Mouse (Mus musculus): ENCODE measurements around the gene Sez6l. TPM values are rescaled to one million over a fixed set of nuclear protein-coding genes. Genes with fewer than 3 reads are reported as not detected.

The Sez6l gene
- polyA plus RNA-seq, 1 experiment from 2014 or later, result 0.63 TPM

- no peak overlapping the region for H3K4me3 ChIP-seq
- peaks cover 4% of the 10 kb centered on the region; the same call in 1 of the 2 replicates for H3K4me1 ChIP-seq
- H3K36me3 ChIP-seq, result no peaks in the 10 kb centered on the region
- WGBS, result 60% methylated on average over 11 of the region's 11 CpGs
- H3K27me3 ChIP-seq (ENCODE audit: insufficient read depth, poor library complexity, severe bottlenecking), result peaks cover 62% of the 10 kb centered on the region
- H3K9me3 ChIP-seq, result no peaks in the 10 kb centered on the region
- no peak overlapping the region for H3K27ac ChIP-seq
- DNase-seq (ENCODE audit: low spot score), result no peak
Measured at GRCm38 (mm10) chr5:112600309-112600939, 23.4 kb upstream of the Sez6l start.

- DNase-seq (ENCODE audit: low spot score), result no peak
- 85% methylated on average over 6 of the region's 6 CpGs for WGBS
Measured at GRCm38 (mm10) chr5:112599538-112600308, 22.7 kb upstream of the Sez6l start.

GRCm38 (mm10) chr5:112597876-112598275, 20.9 kb upstream of the Sez6l start:
- Histone ChIP-seq H3K27me3 (ENCODE audit: insufficient read depth, poor library complexity, severe bottlenecking) (peaks cover 57% of the 10 kb centered on the region), H3K9me3 (no peaks in the 10 kb centered on the region), H3K36me3 (no peaks in the 10 kb centered on the region), H3K27ac (no peak overlapping the region), H3K4me1 (no peaks in the 10 kb centered on the region), H3K4me3 (no peak overlapping the region)
- no peak for DNase-seq (ENCODE audit: low spot score)
- WGBS, result 81% methylated on average over 6 of the region's 6 CpGs

More at GRCm38 (mm10) chr5:112599538-112600308, 22.7 kb upstream of the Sez6l start:
- Histone ChIP-seq H3K4me1 (peaks cover 4% of the 10 kb centered on the region; the same call in 1 of the 2 replicates), H3K36me3 (no peaks in the 10 kb centered on the region), H3K27me3 (ENCODE audit: insufficient read depth, poor library complexity, severe bottlenecking) (peaks cover 62% of the 10 kb centered on the region), H3K27ac (no peak overlapping the region), H3K4me3 (no peak overlapping the region), H3K9me3 (no peaks in the 10 kb centered on the region)

- Histone ChIP-seq H3K4me1 (no peaks in the 10 kb centered on the region), H3K4me3 (no peak overlapping the region), H3K36me3 (no peaks in the 10 kb centered on the region), H3K9me3 (no peaks in the 10 kb centered on the region), H3K27me3 (ENCODE audit: insufficient read depth, poor library complexity, severe bottlenecking) (peaks cover 57% of the 10 kb centered on the region), H3K27ac (no peak overlapping the region)
- WGBS, result 84% methylated on average over 2 of the region's 2 CpGs
- no peak for DNase-seq (ENCODE audit: low spot score)
Measured at GRCm38 (mm10) chr5:112597307-112597706, 20.3 kb upstream of the Sez6l start.

GRCm38 (mm10) chr5:112596729-112597128, 19.7 kb upstream of the Sez6l start:
- Histone ChIP-seq H3K4me1 (no peaks in the 10 kb centered on the region), H3K27me3 (ENCODE audit: insufficient read depth, poor library complexity, severe bottlenecking) (peaks cover 57% of the 10 kb centered on the region), H3K27ac (no peak overlapping the region), H3K9me3 (no peaks in the 10 kb centered on the region), H3K36me3 (no peaks in the 10 kb centered on the region), H3K4me3 (no peak overlapping the region)
- no peak for DNase-seq (ENCODE audit: low spot score)
- WGBS, result 76% methylated on average over 9 of the region's 9 CpGs

- no peaks in the 10 kb centered on the region for H3K4me1 ChIP-seq
- 76% methylated on average over 7 of the region's 7 CpGs for WGBS
- no peak for DNase-seq (ENCODE audit: low spot score)
- H3K27ac ChIP-seq, result no peak overlapping the region
- H3K9me3 ChIP-seq, result no peaks in the 10 kb centered on the region
- H3K36me3 ChIP-seq, result no peaks in the 10 kb centered on the region
- H3K27me3 ChIP-seq (ENCODE audit: insufficient read depth, poor library complexity, severe bottlenecking), result peaks cover 53% of the 10 kb centered on the region
- H3K4me3 ChIP-seq, result no peak overlapping the region
Measured at GRCm38 (mm10) chr5:112595701-112596632, 19.0 kb upstream of the Sez6l start.

GRCm38 (mm10) chr5:112591706-112592105, 14.7 kb upstream of the Sez6l start:
- H3K4me3 ChIP-seq, result no peak overlapping the region
- H3K9me3 ChIP-seq, result no peaks in the 10 kb centered on the region
- no peak for DNase-seq (ENCODE audit: low spot score)
- no peaks in the 10 kb centered on the region for H3K36me3 ChIP-seq
- no peak overlapping the region for H3K27ac ChIP-seq
- peaks cover 58% of the 10 kb centered on the region for H3K27me3 ChIP-seq (ENCODE audit: insufficient read depth, poor library complexity, severe bottlenecking)
- WGBS, result 63% methylated on average over 1 of the region's 1 CpGs
- 0 out of 2 replicates have a peak, but pooled peaks cover 9% of the 10 kb centered on the region for H3K4me1 ChIP-seq

- H3K27ac ChIP-seq, result no peak overlapping the region
Measured at GRCm38 (mm10) chr5:112586071-112586470, 9.1 kb upstream of the Sez6l start.

GRCm38 (mm10) chr5:112584155-112584769, 7.3 kb upstream of the Sez6l start:
- WGBS, result 80% methylated on average over 4 of the region's 4 CpGs

More at GRCm38 (mm10) chr5:112586071-112586470, 9.1 kb upstream of the Sez6l start:
- Histone ChIP-seq H3K9me3 (no peaks in the 10 kb centered on the region), H3K36me3 (no peaks in the 10 kb centered on the region), H3K4me1 (peaks cover 22% of the 10 kb centered on the region), H3K4me3 (no peak overlapping the region), H3K27me3 (ENCODE audit: insufficient read depth, poor library complexity, severe bottlenecking) (peaks cover 60% of the 10 kb centered on the region)
- WGBS, result 41% methylated on average over 6 of the region's 6 CpGs
- no peak for DNase-seq (ENCODE audit: low spot score)

GRCm38 (mm10) chr5:112583304-112583703, 6.3 kb upstream of the Sez6l start:
- Histone ChIP-seq H3K4me1 (peaks cover 18% of the 10 kb centered on the region), H3K27me3 (ENCODE audit: insufficient read depth, poor library complexity, severe bottlenecking) (peaks cover 65% of the 10 kb centered on the region), H3K36me3 (no peaks in the 10 kb centered on the region), H3K9me3 (no peaks in the 10 kb centered on the region), H3K4me3 (no peak overlapping the region), H3K27ac (peak overlapping the region; percentile 80)
- 37% methylated on average over 9 of the region's 9 CpGs for WGBS
- DNase-seq (ENCODE audit: low spot score), result peak; percentile 78

More at GRCm38 (mm10) chr5:112584155-112584769, 7.3 kb upstream of the Sez6l start:
- Histone ChIP-seq H3K4me3 (no peak overlapping the region), H3K27me3 (ENCODE audit: insufficient read depth, poor library complexity, severe bottlenecking) (peaks cover 64% of the 10 kb centered on the region), H3K27ac (peak overlapping the region; percentile 80; the same call in 1 of the 2 replicates), H3K36me3 (no peaks in the 10 kb centered on the region), H3K9me3 (no peaks in the 10 kb centered on the region), H3K4me1 (peaks cover 18% of the 10 kb centered on the region)
- DNase-seq (ENCODE audit: low spot score), result no peak

- DNase-seq (ENCODE audit: low spot score), result no peak
- no peak overlapping the region for H3K27ac ChIP-seq
- H3K4me1 ChIP-seq, result peaks cover 26% of the 10 kb centered on the region
- no peaks in the 10 kb centered on the region for H3K36me3 ChIP-seq
- 0 out of 2 replicates have a peak overlapping the region, but pooled peaks have one; percentile 53 for H3K4me3 ChIP-seq
- WGBS, result 6% methylated on average over 10 of the region's 10 CpGs
- no peaks in the 10 kb centered on the region for H3K9me3 ChIP-seq
- H3K27me3 ChIP-seq (ENCODE audit: insufficient read depth, poor library complexity, severe bottlenecking), result peaks cover 99% of the 10 kb centered on the region
Measured at GRCm38 (mm10) chr5:112577750-112578149, 765 bp upstream of the Sez6l start.

- no peaks in the 10 kb centered on the region for H3K9me3 ChIP-seq
- H3K27ac ChIP-seq, result no peak overlapping the region
- peaks cover 26% of the 10 kb centered on the region for H3K4me1 ChIP-seq
- H3K4me3 ChIP-seq, result peak overlapping the region; percentile 53
- peaks cover 99% of the 10 kb centered on the region for H3K27me3 ChIP-seq (ENCODE audit: insufficient read depth, poor library complexity, severe bottlenecking)
- no peaks in the 10 kb centered on the region for H3K36me3 ChIP-seq
- no peak for DNase-seq (ENCODE audit: low spot score)
- WGBS, result 2% methylated on average over 48 of the region's 48 CpGs
Measured at GRCm38 (mm10) chr5:112576361-112576992, 508 bp downstream of the Sez6l start.
